Mouse (Mus musculus) bone marrow, adult 2 months (tissue): ENCODE data around the gene Hmx1.

Experiments used
- CTCF ChIP-seq: fragments of 200-500 bp; IDR thresholded peaks from 2 replicates; pipeline ENCODE4 v1.5.1; 2011; ENCODE audit warnings: low read length, control low read depth; ENCODE audit not compliant: control insufficient read depth, insufficient read depth
- POLR2A ChIP-seq: fragments of 200-500 bp; IDR thresholded peaks from 2 replicates; pipeline ENCODE4 v1.6.1; 2011; ENCODE audit warnings: low read depth, mild to moderate bottlenecking, control low read depth, low read length, borderline replicate concordance; ENCODE audit not compliant: control insufficient read depth

DNA sequence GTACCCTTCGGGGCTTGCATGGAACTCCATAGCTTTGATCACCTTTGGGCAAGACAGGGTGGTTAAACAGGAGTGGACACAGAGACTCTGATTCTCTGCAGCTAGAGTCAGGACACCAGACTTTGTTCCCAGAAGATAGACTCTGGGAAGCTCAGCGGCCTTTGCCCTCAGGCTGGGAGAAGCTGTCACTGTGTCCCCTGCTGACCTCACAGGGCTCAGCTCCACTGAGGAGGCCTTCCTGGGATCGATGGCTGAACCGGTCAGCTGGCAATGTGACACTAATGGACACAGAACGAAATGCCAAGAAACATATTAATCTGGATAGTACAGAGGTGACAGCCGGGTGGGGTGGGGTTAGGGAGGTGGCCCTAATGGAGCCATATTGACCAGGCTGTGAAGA, 39.0 kb downstream of the Hmx1 start:
- TF ChIP-seq POLR2A: no peak
- no peak for TF ChIP-seq CTCF
